Mouse (Mus musculus) olfactory bulb, adult 2 months (tissue): ENCODE data around the gene Snx9.

Experiments
- CTCF ChIP-seq: fragments of 200-500 bp; IDR thresholded peaks from 2 replicates; pipeline ENCODE4 v1.5.1; 2012; ENCODE audit warnings: low read depth, mild to moderate bottlenecking, low read length, moderate library complexity; ENCODE audit not compliant: insufficient read depth
- POLR2A ChIP-seq: fragments of 200-500 bp; IDR thresholded peaks from 2 replicates; pipeline ENCODE4 v1.6.1; 2012; ENCODE audit warnings: mild to moderate bottlenecking, low read depth, low read length, moderate library complexity; ENCODE audit not compliant: insufficient read depth

- no peak for TF ChIP-seq CTCF
- TF ChIP-seq POLR2A: no peak
Measured at GRCm38 (mm10) chr17:5795369-5795768, 45.8 kb upstream of the Snx9 start.
